Mouse (Mus musculus): ENCODE results near the gene Tlk2.
"Not testable (repeated sequence)": the region's sequence is repeated elsewhere in the genome, so short reads cannot be mapped to it uniquely, and the experiment has no call there.

The Tlk2 gene

DNA sequence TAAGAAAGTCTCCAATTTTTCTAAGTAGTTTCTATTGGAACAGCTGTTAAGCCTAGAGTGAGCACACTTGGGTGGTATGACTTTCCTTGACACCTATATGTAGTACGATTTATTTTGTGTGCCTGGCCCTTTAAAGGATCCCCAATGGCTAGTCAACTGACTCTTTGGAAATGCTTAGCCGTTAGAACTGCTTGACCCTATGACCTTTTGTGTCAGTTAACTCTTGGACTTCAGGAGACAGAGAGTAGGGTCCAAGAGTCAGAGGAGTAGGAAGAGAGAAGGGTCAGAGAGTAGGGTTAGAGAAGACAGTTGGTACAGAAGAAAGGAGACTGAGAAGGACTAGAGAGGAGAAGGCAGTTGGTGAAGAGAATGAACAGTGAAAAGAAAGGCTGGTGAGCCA is at the start of gene Tlk2:
Tlk2 (plus strand) TSS at position 292 of the 400 bp plus-strand sequence.
- no peak for ATAC-seq (ENCODE audit: insufficient number of reproducible peaks, low FRiP score, low TSS enrichment)

DNA sequence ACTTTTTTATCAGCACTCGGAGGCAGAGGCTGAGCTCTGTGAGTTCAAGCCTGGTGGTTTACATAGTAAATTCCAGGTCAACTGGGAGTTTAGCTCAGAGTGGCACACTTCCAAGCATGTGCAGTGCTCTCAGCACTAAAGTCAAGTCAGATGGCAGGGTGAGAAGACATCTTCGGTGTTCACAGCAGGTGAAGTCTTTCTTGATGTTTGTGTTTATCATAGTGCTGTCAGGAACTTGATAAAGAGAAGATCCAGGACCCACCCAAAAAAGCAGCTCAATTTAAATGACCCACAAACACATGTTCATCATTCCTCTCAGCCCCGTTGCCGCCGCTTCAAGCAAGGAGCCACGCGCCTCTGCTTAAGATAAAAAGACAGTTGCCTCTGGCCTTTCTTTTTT is 42.9 kb upstream of the Tlk2 start:
- no peak for ATAC-seq (ENCODE audit: insufficient number of reproducible peaks, low FRiP score, low TSS enrichment)

DNA sequence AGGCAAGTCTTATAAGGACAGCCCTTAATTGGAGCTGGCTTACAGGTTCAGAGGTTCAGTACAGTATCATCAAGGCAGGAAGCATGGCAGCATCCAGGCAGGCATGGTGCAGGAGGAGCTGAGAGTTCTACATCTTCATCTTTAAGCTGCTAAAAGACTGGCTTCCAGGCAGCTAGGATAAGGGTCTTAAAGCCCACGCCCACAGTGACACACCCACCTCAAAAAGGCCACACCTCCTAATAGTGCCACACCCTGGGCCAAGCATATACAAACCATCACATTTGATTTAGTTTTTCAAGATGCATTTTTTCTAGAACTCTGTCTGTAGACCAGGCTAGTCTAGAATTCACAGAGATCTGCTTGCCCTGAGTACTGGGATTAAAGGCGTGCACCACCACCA is 41.4 kb upstream of the Tlk2 start:
- not testable (repeated sequence) for ATAC-seq (ENCODE audit: insufficient number of reproducible peaks, low FRiP score, low TSS enrichment)

DNA sequence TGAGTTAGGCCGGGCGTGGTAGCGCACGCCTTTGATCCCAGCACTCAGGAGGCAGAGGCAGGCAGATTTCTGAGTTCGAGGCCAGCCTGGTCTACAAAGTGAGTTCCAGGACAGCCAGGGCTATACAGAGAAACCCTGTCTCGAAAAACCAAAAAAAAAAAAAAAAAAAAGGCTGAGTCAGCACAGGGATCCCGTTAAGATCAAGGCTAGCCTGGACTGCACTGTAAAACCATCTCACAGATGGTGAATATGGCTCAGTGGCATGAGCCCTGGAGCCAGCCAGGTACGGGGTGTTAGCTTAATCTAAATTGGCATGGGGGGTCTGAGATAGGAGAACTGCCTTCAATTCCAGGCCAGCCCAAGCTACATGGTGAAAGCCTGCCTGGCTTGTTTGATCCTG is 38.1 kb upstream of the Tlk2 start:
- not testable (repeated sequence) for ATAC-seq (ENCODE audit: insufficient number of reproducible peaks, low FRiP score, low TSS enrichment)

DNA sequence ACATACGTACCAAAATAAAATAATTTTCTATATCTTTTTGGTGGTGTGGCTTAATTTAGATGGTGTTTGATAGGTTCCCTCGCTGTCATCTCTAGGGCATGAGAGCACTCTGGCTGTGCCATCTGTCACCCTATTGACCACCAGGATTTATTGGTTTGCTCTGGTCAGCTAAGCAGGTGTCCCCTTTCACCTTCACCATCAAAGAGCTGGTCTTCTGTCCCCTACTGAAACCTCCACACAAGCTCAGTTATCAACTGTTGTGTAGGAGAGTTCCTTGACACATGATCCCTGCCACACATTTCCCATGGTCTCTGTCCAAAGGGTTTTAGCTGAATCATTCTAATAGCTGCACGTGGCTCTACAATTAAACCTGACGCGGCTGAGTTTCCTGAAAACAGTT is 37.5 kb upstream of the Tlk2 start:
- no peak for ATAC-seq (ENCODE audit: insufficient number of reproducible peaks, low FRiP score, low TSS enrichment)

DNA sequence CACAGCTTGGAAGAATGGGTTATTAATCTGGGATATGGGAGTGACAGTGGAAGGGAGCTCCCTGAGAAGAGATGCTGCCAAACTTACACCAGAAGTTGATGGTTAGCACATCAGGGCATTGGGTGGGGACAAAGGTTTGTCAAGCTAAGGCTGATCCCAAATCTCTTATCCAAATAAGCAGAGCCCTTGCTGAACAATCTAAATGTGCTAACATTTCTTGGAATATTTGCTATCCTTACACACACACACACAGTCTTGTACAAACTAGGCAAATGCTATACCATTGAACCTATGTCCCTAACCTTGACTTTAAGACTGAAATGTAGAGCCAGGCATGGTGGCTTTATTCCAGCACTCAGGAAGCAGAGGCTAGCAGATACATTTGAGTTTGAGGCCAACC is 35.0 kb upstream of the Tlk2 start:
- no peak for ATAC-seq (ENCODE audit: insufficient number of reproducible peaks, low FRiP score, low TSS enrichment)

DNA sequence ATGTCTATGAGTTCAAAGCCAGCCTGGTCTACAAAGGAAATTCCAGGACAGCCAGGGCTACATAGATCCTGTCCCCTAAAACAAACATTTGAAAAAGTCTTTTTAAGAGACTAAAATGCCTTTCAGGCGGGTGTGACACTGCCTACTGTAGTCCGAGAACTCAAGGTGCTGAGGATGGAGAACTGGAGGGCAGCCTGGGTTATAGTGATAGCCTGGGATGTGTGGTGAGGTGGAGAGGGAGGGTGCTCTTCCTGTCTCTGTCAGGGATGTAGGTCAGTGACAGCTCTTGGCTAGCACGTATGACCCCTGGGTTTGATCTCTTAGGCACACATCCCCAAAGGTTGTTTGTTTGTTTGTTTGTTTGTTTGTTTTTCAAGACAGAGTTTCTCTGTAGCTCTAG is 34.5 kb upstream of the Tlk2 start:
- no peak for ATAC-seq (ENCODE audit: insufficient number of reproducible peaks, low FRiP score, low TSS enrichment)

DNA sequence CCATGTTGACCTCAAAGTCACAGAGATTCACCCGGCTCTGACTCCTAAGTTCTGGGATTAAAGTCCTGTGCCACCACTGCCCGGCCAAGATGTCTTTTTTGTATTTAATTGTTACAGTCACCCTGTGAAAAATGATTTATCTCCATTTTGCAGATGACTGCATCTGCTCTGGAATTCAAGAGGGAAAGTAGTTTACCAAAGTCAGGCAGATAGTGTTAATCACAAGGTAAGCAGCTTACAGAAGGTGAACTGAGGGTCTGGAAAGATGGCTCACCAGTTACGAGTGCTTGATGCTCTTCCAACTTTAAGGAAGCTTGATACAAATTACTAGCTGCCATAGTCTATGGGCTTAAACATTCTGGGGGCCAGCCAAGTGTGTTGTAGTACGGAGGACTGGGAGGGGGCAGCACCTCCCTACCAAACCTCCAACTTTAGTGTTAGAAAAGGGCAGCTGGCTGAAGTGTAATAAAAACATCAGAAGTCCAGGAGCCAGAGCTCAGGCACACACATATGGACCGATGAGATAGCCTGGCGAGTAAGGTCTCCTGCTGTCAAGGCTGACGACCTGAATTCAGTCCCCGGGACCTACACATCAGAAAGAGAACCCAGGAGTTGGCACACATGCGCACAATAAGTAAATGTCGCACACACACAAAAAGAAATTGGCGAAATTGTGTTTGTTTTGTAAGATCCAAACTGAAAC is 33.9 kb upstream of the Tlk2 start:
- no peak for ATAC-seq (ENCODE audit: insufficient number of reproducible peaks, low FRiP score, low TSS enrichment)

DNA sequence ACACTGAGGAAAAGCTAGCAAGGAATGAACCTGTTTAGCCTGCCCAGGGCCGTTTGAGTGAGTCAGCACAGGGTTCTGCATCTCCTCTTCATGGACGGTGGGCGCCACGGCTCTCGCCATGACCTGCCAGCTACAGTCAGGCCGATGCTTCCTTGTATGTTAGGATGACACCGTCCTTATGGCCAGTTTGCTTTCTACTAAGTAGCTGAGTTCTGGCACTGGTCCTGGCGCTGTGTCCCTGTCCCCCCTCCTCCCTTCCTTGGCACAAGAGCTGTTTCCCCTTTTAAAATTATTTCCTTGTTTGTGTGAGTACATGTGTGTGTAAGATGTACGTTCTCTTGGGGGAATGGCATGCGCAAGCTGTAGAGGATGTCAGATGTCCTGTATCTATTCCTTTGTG is 33.4 kb upstream of the Tlk2 start:
- ATAC-seq (ENCODE audit: insufficient number of reproducible peaks, low FRiP score, low TSS enrichment): no peak

DNA sequence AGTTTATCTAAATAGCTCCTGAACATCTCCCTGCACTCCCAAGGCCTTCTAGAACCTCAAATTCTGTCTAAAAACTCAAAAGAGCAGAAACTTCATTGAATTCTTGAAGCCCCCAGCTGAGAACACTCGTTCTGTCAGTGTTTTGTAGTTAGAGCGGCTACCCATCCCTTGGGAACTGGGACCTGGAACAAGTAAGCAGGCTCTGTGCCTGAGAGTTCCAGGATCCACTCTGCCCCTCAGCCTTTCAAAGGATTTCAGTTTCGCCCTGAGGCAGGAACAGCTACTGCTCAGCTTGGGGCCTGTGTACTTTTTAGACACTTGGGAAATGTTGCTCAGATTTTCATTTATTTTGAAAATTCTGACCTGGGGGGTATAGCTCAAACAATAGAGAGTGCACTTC is 32.0 kb upstream of the Tlk2 start, which contains the start of gene Gm10842:
Gm10842 (plus strand) TSS at position 301 of the 400 bp plus-strand sequence.
- no peak for ATAC-seq (ENCODE audit: insufficient number of reproducible peaks, low FRiP score, low TSS enrichment)

DNA sequence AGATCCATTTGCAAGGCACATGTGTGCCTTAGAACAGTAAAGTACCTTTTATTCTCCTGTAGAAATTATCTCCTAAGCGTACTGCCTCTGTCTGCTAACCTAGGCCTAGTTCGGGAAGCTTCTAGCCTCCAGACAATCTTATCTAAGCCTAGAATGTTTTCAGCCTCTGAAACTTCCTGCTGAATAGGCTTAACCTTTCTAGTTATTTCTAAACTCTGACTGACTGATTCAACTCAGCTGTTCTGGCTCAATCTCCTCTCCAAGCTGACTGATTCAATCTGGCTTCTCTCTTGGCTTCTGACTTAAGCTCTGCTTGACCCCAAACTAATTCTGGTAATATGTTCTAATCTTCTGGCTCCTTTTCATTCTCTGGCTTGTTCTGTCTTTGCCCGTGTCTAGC is 29.3 kb upstream of the Tlk2 start:
- ATAC-seq (ENCODE audit: insufficient number of reproducible peaks, low FRiP score, low TSS enrichment): no peak

DNA sequence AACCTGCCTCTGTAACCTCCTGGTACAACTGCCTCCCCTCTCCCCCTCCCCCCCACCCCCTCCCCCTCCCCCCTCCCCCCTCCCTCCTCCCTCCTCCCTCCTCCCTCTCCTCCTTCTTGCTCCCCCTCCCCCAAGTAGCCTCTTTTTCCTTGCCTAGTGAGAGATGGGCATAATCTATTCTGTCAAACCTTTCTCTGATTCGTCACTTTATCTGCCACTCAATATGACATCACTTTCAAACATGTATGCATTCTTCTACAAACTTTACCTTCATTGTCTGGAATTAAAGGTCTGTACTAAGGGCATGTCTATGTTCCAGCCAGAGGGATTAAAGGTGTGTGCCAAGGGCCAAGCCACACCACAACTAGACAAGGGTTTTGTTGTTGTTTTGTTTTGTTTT is 28.8 kb upstream of the Tlk2 start:
- no peak for ATAC-seq (ENCODE audit: insufficient number of reproducible peaks, low FRiP score, low TSS enrichment)

DNA sequence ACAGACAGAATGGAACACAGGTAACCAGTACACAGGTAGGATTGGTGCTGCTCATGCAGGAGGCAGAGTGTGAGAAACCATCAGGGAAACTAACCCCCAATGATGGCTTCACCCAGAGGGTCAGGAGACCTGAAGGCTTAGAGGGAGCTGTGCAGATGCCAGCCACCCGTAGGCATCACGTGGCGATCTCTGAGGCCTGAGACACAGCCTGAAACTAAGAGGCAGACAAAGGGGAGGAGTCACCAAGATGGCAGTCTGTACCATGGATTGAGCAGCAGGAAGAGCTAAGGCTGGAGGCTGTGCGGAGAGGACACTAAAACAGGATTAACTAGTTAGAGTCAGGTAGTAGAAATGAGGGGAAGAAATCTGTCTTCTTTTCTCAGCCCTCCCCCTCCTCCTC is 27.9 kb upstream of the Tlk2 start:
- no peak for ATAC-seq (ENCODE audit: insufficient number of reproducible peaks, low FRiP score, low TSS enrichment)

DNA sequence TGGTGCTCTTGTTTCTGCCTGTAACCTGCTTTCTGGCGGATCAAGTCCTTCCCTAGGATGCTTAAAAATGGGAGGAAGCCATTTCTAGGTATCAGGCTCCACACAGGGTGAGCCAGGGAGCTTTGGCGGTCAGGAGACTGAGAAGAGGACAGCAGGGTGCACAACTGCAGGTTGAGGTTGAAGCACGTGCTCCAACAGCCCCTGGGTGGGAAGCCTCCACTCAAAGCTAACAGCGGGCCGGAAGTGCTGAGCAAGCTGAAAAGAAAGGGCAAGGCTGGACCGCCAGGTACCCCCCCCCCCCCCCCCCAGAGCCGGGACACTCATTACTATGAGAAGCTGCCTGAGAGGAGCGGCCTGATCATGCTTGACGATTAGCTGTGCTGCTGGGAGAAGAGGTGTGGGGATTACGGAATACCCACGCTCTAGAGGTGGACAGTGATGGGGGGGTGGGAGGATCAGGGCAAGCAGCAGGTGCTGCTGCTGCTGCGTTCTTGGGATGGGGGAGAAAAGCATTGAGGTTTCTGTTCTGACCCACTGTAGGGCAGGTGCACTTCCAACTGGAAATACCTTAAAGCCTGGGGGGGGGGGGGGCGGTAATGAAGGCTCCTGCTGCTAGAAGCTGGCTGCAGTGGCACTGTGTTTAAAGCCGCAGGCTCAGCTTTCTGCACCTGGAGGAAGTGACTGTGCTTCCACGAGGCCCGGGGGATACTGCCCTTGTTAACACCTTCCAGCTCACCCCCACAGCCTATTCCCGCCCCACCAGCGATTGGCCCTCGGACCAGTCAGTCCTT is 27.2 kb upstream of the Tlk2 start:
- ATAC-seq (ENCODE audit: insufficient number of reproducible peaks, low FRiP score, low TSS enrichment): no peak

DNA sequence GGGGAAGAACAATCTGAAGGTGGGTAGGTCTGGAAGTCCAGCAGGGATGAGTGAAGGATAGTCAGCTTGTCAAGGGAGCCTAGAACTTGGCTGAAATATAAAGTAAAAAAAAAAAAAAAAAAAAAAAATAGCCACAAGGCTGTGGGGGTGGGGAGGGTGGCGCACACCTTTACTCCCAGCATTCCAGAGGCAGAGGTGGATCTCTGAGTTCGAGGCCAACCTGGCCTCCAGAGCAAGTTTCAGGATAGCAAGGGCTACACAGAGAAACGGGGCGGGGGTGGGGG is 26.6 kb upstream of the Tlk2 start:
- no peak for ATAC-seq (ENCODE audit: insufficient number of reproducible peaks, low FRiP score, low TSS enrichment)

DNA sequence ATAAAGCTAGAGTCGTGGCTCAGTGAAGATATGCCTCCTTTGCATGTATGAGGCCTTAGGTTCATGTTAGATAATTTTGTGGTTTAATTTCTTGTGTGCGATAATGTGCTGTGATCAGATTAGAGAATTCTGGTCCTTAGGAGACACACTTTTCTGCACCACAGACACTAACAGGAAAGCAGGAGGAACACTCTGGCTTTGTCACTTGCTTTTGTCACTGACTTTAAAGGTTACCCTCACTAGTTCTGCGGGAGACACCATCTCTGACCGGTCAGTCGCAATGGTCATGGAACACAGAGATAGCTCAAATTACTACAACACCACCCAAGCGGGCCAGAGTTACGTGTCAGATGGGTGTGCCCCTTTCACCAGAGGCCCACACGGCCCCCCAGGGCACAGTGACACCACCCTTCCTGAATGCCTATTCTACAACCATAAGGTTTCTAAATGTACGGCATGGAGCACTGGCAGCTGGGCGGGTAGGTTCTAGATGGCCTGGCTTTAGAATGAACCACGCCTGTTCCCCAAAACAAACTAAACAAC is 26.2 kb upstream of the Tlk2 start:
- no peak for ATAC-seq (ENCODE audit: insufficient number of reproducible peaks, low FRiP score, low TSS enrichment)

DNA sequence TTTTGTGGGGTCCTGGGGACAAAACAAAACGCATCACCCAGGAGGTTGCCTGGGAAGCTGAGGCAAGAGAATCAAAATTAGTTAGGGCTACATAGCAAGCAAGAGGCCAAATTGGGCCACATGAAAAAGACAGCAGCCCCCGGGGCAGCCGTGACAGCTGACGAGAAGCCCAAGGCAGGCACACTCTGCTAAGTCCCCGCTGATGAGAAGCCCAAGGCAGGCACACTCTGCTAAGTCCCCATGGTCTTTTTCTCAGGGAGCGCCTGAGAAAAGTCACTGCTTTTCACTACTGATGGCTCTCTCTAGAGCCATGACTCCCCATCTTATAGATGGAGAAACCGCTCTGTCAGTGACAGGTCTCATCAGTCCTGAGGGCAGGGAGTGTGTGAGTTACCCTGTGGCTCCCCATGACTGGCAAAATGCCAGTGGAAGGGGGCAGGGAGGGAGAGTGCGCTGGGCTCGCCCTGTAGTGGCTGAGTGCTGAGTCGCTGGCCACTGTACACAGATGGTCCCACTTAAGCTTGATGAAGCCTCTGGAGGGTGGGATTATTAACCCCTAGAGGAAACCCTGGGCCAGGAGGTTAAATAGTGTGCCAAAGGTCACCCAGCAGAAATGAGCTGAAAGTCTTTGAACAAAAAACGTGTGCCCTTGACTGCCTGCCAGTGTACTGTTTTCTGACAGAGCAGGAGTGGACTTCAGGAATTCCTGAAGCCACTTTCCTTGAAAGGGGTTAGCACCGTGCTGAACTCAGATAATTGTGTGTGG is 25.4 kb upstream of the Tlk2 start:
- no peak for ATAC-seq (ENCODE audit: insufficient number of reproducible peaks, low FRiP score, low TSS enrichment)

DNA sequence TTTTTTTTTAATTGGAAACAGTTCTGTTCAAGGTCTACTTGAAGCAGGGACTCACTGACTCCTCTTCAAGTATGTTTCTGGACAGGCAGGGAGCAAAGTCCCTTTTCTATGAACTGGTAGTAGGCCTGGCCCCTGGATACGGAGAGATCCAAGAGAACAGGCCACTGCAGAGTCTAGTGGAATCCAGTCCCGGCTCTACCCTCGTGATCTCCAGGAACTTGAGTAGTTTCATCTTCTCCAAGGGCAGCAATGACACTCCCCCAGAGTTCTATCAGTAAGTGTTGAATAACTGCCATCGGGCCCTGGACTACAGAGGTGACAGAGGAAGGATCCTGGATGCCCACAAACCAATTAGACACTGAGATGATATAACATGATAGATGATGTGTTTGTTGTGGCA is 22.7 kb upstream of the Tlk2 start:
- no peak for ATAC-seq (ENCODE audit: insufficient number of reproducible peaks, low FRiP score, low TSS enrichment)

DNA sequence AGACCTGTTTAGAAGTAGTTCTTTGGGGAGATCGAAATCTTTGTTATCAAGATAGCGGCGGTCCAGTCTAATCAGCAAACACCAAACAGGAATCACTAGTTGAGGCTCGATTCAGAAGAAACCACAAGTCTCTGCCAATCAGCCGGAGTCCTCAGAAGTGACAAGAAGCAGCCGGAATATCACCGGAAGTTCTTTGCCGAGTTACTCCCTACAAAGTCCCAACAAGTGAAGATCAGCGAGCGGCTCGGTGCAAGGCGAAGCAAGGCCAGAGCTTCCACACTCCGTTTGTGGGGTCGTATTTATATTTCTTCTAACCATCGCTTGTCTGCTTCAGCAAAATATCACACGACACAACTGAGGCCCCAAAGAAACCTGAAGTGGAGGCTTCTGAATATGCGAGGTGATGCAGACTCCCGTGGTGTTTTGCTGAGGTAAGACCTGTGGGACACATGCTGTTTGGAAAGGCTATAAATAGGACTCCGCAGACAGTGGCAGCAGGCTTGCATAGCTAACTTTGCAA is 21.8 kb upstream of the Tlk2 start:
- ATAC-seq (ENCODE audit: insufficient number of reproducible peaks, low FRiP score, low TSS enrichment): no peak

DNA sequence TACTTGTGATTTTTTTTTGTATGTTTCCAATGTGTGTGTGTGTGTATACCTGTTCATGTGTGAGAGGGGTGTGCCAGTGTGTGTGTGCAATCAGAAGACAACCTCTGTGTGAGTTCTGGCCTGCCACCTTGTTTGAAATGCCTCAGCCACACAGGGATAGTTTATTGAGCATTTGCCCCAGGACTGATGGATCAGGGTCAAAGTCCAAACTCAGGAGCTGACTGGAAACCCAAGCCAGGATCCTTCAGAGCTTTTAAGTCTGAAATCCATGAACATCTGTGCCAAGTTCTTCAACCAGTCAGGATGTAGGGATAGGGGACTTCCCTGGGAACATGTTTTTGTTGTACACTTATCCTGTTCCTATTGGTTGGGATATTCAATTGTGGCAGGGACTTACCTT is 20.6 kb upstream of the Tlk2 start:
- no peak for ATAC-seq (ENCODE audit: insufficient number of reproducible peaks, low FRiP score, low TSS enrichment)

Data from cerebellum, adult (tissue).